Mouse (Mus musculus) liver, adult 2 months (tissue): ENCODE results near the gene Urb2. TPM values are rescaled to one million over a fixed set of nuclear protein-coding genes. Genes with fewer than 3 reads are reported as not detected.
A peak's percentile ranks its signal among the peaks of the same experiment; 100 is the strongest.

Experiments
- DNase-seq: peaks from one replicate; pipeline ENCODE4 v3.0.0-alpha.2; 2011; ENCODE audit warnings: low read depth, low spot score; ENCODE audit errors: extremely low read depth
- H3K27ac ChIP-seq: fragments of 200-500 bp; replicated peaks from 2 replicates; pipeline ENCODE4 v1.5.1; 2012; ENCODE audit warnings: low read depth, mild to moderate bottlenecking, control low read depth, inconsistent platforms, low read length; ENCODE audit not compliant: insufficient read depth
- H3K27me3 ChIP-seq: fragments of 200-500 bp; 2 replicates; pipeline ENCODE4 v1.6.1; 2012; ENCODE audit warnings: mild to moderate bottlenecking, moderate library complexity, low read length, inconsistent platforms; ENCODE audit not compliant: control insufficient read depth, insufficient read depth
- H3K36me3 ChIP-seq: fragments of 200-500 bp; 2 replicates; pipeline ENCODE4 v1.6.1; 2012; ENCODE audit warnings: low read length, inconsistent platforms; ENCODE audit not compliant: control insufficient read depth, insufficient read depth
- H3K4me1 ChIP-seq: fragments of 200-500 bp; 2 replicates; pipeline ENCODE4 v1.6.1; 2011; ENCODE audit warnings: low read length; ENCODE audit not compliant: control insufficient read depth, insufficient read depth
- H3K4me3 ChIP-seq: fragments of 200-500 bp; 2 replicates; pipeline ENCODE4 v1.5.1; 2011; ENCODE audit warnings: low read depth, mild to moderate bottlenecking, control low read depth, low read length, moderate library complexity; ENCODE audit not compliant: insufficient read depth
- H3K79me2 ChIP-seq: fragments of 200-500 bp; 2 replicates; pipeline ENCODE4 v1.6.1; 2012; ENCODE audit warnings: inconsistent platforms, mild to moderate bottlenecking, low read length, moderate library complexity; ENCODE audit not compliant: control insufficient read depth, insufficient read depth
- H3K9ac ChIP-seq: fragments of 200-500 bp; 2 replicates; pipeline ENCODE4 v1.6.1; 2012; ENCODE audit warnings: low read depth, mild to moderate bottlenecking, control low read depth, inconsistent platforms, low read length
- CTCF ChIP-seq: fragments of 200-500 bp; IDR thresholded peaks from 2 replicates; pipeline ENCODE4 v1.5.1; 2011; ENCODE audit warnings: low read depth, low read length, control low read depth
- POLR2A ChIP-seq: fragments of 200-500 bp; IDR thresholded peaks from 2 replicates; pipeline ENCODE4 v1.6.1; 2011; ENCODE audit warnings: low read length, control low read depth; ENCODE audit not compliant: insufficient read depth; ENCODE audit errors: extremely low read depth
- WGBS: fragments of 180-500 bp; shearing (Covaris S2); methylation state at CpG from one replicate; pipeline ENCODE4 v1.1.7; 2018; 5-methylcytosine and 5-hydroxymethylcytosine counted together
- polyA plus RNA-seq: library from polyadenylated mRNA; depleted of rRNA; stranded (reverse); fragments of >200 nt; gene quantifications from 2 replicates; pipeline ENCODE4 v1.2.3, GENCODE M21; 2012
- total RNA-seq: library from RNA; depleted of rRNA; stranded (reverse); fragments of >200 nt; gene quantifications from 2 replicates; pipeline ENCODE4 v1.2.3, GENCODE M21; 2014

The Urb2 gene
- total and polyA plus RNA-seq, 2 experiments, result 2.7 to 3.6 TPM

- Histone ChIP-seq H3K4me1 (peaks cover 22% of the 10 kb centered on the region; the same call in 1 of the 2 replicates), H3K27ac (no peak overlapping the region), H3K36me3 (no peaks in the 10 kb centered on the region), H3K79me2 (peaks cover 24% of the 10 kb centered on the region; the same call in 1 of the 2 replicates), H3K4me3 (no peak overlapping the region), H3K27me3 (no peaks in the 10 kb centered on the region), H3K9ac (no peak overlapping the region)
- DNase-seq, result no peak
- no peak for TF ChIP-seq POLR2A
- no peak for TF ChIP-seq CTCF
- 87% methylated on average over 4 of the region's 4 CpGs for WGBS
Measured at GRCm38 (mm10) chr8:123980239-123980638, 41.1 kb upstream of the Urb2 start.

- Histone ChIP-seq H3K9ac (peak overlapping the region; percentile 4; the same call in 1 of the 2 replicates), H3K79me2 (peaks cover 22% of the 10 kb centered on the region; the same call in 1 of the 2 replicates), H3K27me3 (no peaks in the 10 kb centered on the region), H3K36me3 (no peaks in the 10 kb centered on the region), H3K4me3 (0 out of 2 replicates have a peak overlapping the region, but pooled peaks have one; percentile 21), H3K4me1 (peaks cover 16% of the 10 kb centered on the region; the same call in 1 of the 2 replicates), H3K27ac (peak overlapping the region; percentile 32; the same call in 1 of the 2 replicates)
- 14% methylated on average over 4 of the region's 4 CpGs for WGBS
- TF ChIP-seq POLR2A (no peak), CTCF (no peak)
- peak; percentile 69 for DNase-seq
Measured at GRCm38 (mm10) chr8:123981674-123982073, 39.6 kb upstream of the Urb2 start.

GRCm38 (mm10) chr8:123982291-123982793 lies 39.0 kb upstream of the Urb2 start:
- no peak for DNase-seq
- no peak for TF ChIP-seq CTCF
- no peak for TF ChIP-seq POLR2A
- Histone ChIP-seq H3K36me3 (no peaks in the 10 kb centered on the region), H3K9ac (peak overlapping the region; percentile 93), H3K4me1 (peaks cover 16% of the 10 kb centered on the region; the same call in 1 of the 2 replicates), H3K27ac (peak overlapping the region; percentile 78), H3K27me3 (no peaks in the 10 kb centered on the region), H3K79me2 (peaks cover 22% of the 10 kb centered on the region; the same call in 1 of the 2 replicates), H3K4me3 (peak overlapping the region; percentile 90)
- 0% methylated on average over 47 of the region's 48 CpGs for WGBS

- Histone ChIP-seq H3K79me2 (peaks cover 19% of the 10 kb centered on the region; the same call in 1 of the 2 replicates), H3K9ac (peak within 1 kb of the TSS; percentile 93), H3K27ac (peak within 1 kb of the TSS; percentile 95), H3K4me1 (peaks cover 16% of the 10 kb centered on the region; the same call in 1 of the 2 replicates), H3K27me3 (no peaks in the 10 kb centered on the region), H3K36me3 (no peaks in the 10 kb centered on the region), H3K4me3 (peak within 1 kb of the TSS; percentile 90)
- TF ChIP-seq POLR2A, result peak; percentile 93
- no peak for TF ChIP-seq CTCF
- under 1% methylated on average over 54 of the region's 56 CpGs for WGBS
- DNase-seq, result peak; percentile 86
Measured at GRCm38 (mm10) chr8:123982826-123983400, 38.4 kb upstream of the Urb2 start, which contains the start of gene Abcb10. Abcb10 (minus strand) TSS chr8:123983122.

GRCm38 (mm10) chr8:123988605-123989038 lies 32.7 kb upstream of the Urb2 start:
- 35% methylated on average over 6 of the region's 6 CpGs for WGBS
- DNase-seq, result no peak
- Histone ChIP-seq H3K36me3 (no peaks in the 10 kb centered on the region), H3K79me2 (no peaks in the 10 kb centered on the region), H3K9ac (no peak overlapping the region), H3K27me3 (no peaks in the 10 kb centered on the region), H3K27ac (no peak overlapping the region), H3K4me1 (no peaks in the 10 kb centered on the region), H3K4me3 (no peak overlapping the region)
- TF ChIP-seq POLR2A (no peak), CTCF (no peak)

GRCm38 (mm10) chr8:123989128-123989527 lies 32.2 kb upstream of the Urb2 start:
- no peak overlapping the region for H3K9ac ChIP-seq
- DNase-seq, result no peak
- no peak overlapping the region for H3K27ac ChIP-seq
- no peak overlapping the region for H3K4me3 ChIP-seq
- H3K79me2 ChIP-seq, result no peaks in the 10 kb centered on the region
- 59% methylated on average over 7 of the region's 7 CpGs for WGBS
- H3K27me3 ChIP-seq, result no peaks in the 10 kb centered on the region
- H3K36me3 ChIP-seq, result no peaks in the 10 kb centered on the region
- no peaks in the 10 kb centered on the region for H3K4me1 ChIP-seq
- TF ChIP-seq CTCF (no peak), POLR2A (no peak)
